Mouse (Mus musculus) bone marrow, adult 2 months (tissue): ENCODE measurements around the gene Mrm3.

Experiments used
- CTCF ChIP-seq: fragments of 200-500 bp; IDR thresholded peaks from 2 replicates; pipeline ENCODE4 v1.5.1; 2011; ENCODE audit warnings: low read length, control low read depth; ENCODE audit not compliant: control insufficient read depth, insufficient read depth
- POLR2A ChIP-seq: fragments of 200-500 bp; IDR thresholded peaks from 2 replicates; pipeline ENCODE4 v1.6.1; 2011; ENCODE audit warnings: low read depth, mild to moderate bottlenecking, control low read depth, low read length, borderline replicate concordance; ENCODE audit not compliant: control insufficient read depth

DNA sequence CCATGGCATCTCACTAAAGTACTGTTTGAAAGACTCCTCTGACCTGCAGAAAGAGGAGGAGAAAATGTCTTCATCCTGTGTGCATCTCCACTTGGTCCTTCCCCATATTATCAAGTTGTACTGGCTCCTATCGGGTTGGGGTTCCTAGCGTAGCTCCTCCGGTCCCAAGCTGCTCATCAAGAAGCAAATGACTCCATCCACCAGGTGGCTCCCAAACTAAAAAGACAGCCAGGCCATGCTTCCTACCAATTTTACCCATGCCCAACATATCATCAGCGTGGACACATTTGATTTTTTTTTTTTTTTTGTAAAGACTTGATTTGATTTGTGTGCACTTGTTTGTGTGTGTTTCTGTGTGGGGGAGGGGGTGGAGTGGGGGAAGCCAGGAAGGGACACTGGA is 28.9 kb downstream of the Mrm3 start:
- no peak for TF ChIP-seq POLR2A
- no peak for TF ChIP-seq CTCF
